Mouse (Mus musculus) layer of hippocampus, postnatal 14 days (tissue): ENCODE results near the gene Alg13. TPM values are rescaled to one million over a fixed set of nuclear protein-coding genes. Genes with fewer than 3 reads are reported as not detected.

Experiments used
- microRNA-seq, 2 experiments: library from miRNA; unstranded; fragments of <30 nt; microRNA quantifications; one replicate each; pipeline ENCODE4 v1.2.0; 2021
- total RNA-seq, 2 experiments: library from RNA; stranded (reverse); gene quantifications; 2 replicates each; pipeline ENCODE4 v1.2.3; 2021

Gene Alg13
- total RNA-seq, 2 experiments from 2014 or later, result 9.9 to 17.0 TPM

Small RNAs within 50 kb of the gene (microRNA-seq; reads per million reads assigned to microRNA genes)
- gene Mir680-2, result 0 reads per million in 2 experiments

Other genes with a start within 250 kb of the Alg13 start
- gene A730046J19Rik, start 164.1 kb upstream of the Alg13 start, total RNA-seq, result under 1 TPM; 0.12 to 0.16 TPM
- not detected for gene Trpc5os, start 138.8 kb downstream of the Alg13 start, total RNA-seq